Mouse (Mus musculus): ENCODE data around the gene Gtf3c1. TPM values are rescaled to one million over a fixed set of nuclear protein-coding genes. Genes with fewer than 3 reads are reported as not detected.

Gene Gtf3c1
- polyA plus RNA-seq, 1 experiment from 2014 or later, result 37.0 TPM

DNA sequence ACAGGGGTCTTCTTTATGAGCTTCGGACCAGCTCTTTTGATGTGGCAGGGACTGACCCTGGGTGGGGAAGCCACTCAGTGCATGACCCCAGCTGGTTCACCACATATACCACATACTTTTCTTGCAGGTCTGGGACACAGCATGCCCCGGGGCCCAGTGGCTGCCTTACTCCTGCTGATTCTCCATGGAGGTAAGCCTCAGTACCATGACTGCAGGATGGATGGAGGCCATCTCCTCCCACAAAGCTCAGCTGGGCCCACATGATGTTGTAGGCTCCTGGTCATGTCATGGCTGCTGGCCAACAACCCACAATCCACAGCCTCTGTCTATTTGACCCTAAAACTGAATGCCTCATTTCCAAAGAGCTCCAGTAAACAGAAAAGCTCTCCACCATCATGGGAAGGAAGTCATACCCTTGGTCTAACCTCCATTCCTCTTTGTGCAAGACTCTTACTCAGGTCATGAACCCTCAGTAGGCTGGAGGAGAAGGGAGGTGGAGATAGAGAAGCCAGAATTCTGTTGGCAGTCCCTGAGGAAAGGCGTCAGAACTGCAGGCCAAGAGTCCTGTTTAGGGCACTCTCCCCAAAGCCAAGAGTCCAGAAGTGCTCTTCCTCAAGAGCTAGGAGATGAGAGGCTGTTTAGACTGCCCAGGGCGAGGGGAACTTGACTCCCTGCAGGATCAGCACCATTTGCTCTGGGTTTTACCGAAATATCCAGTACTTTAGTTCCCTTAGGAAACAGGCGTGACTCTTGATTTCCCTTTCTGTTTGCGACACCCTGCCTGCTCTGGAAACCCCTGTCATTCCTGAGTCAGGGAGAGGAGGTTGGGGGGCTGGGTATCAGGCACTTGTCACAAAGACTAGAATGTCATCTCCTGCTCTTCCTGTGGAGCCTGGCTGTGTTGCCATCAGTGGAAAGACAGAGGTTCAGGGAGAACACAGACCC lies 84.6 kb downstream of the Gtf3c1 start:
- ATAC-seq (ENCODE audit: insufficient read depth) (no peak; the same call in 1 of the 2 replicates), DNase-seq (no peak)
- H3K27ac ChIP-seq (ENCODE audit: low read depth), result no peak overlapping the region
- H3K9me3 ChIP-seq (ENCODE audit: low read depth, low read length), result no peaks in the 10 kb centered on the region
- no peak overlapping the region for H3K4me2 ChIP-seq
- TF ChIP-seq CTCF (IDR thresholded peaks at IDR 0.05; ENCODE audit: low read depth), result no peak
- no peaks in the 10 kb centered on the region for H3K36me3 ChIP-seq (ENCODE audit: insufficient read depth)
- peaks cover 3% of the 10 kb centered on the region; the same call in 1 of the 2 replicates for H3K4me1 ChIP-seq (ENCODE audit: insufficient read depth)
- WGBS, result 54% methylated on average over 7 of the region's 7 CpGs
- no peak overlapping the region for H3K9ac ChIP-seq
- H3K4me3 ChIP-seq (ENCODE audit: low read depth, low read length), result no peak overlapping the region
- H3K27me3 ChIP-seq (ENCODE audit: insufficient read depth, low read length), result no peaks in the 10 kb centered on the region

DNA sequence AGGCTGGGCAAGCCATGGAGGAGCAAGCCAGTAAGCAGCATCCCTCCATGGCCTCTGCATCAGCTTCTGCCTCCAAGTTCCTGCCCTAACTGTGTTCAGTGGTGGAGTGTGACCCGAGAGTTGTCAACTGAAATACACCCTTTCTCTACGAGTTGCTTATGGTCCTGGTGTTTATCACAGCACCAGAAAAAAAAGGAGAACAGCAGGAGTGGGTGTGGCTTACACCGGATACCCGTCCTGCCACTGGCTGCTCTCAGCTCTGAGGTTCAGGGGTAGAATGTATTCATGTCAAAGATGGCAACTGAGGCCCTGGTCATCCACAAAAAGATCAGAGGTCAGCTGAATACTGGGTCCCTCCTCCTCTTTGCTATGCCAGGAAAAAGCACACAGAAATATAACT lies 87.5 kb downstream of the Gtf3c1 start:
- Histone ChIP-seq H3K36me3 (ENCODE audit: insufficient read depth) (no peaks in the 10 kb centered on the region), H3K4me2 (no peak overlapping the region), H3K4me3 (ENCODE audit: low read depth, low read length) (no peak overlapping the region), H3K27me3 (ENCODE audit: insufficient read depth, low read length) (no peaks in the 10 kb centered on the region), H3K27ac (ENCODE audit: low read depth) (no peak overlapping the region), H3K9ac (no peak overlapping the region), H3K9me3 (ENCODE audit: low read depth, low read length) (no peaks in the 10 kb centered on the region), H3K4me1 (ENCODE audit: insufficient read depth) (peaks cover 3% of the 10 kb centered on the region; the same call in 1 of the 2 replicates)
- WGBS, result 71% methylated on average over 4 of the region's 4 CpGs
- no peak for TF ChIP-seq CTCF (IDR thresholded peaks at IDR 0.05; ENCODE audit: low read depth)
- ATAC-seq (ENCODE audit: insufficient read depth), result no peak
- no peak for DNase-seq

DNA sequence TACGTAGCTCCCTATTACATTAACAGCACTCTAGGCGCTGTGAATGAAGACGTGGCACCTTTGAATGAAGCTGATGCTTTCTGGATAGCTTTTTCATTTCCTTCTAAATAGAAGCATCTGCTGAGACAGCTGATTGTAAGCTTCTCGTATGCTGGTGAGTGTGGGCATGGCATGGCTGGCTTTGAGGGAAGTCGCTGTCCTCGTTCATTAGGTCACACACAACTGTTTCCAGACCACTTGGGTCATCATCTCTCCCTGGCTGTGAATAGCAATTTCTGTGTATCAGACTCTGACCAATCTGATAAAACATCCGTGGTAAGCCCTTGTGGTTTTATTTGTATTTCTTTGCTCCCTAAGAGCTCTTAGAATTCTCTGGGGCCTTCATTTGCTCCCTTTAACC lies 89.6 kb downstream of the Gtf3c1 start:
- peaks cover 1% of the 10 kb centered on the region; the same call in 1 of the 2 replicates for H3K4me1 ChIP-seq (ENCODE audit: insufficient read depth)
- 72% methylated on average over 7 of the region's 7 CpGs for WGBS
- no peak overlapping the region for H3K4me2 ChIP-seq
- no peak for TF ChIP-seq CTCF (IDR thresholded peaks at IDR 0.05; ENCODE audit: low read depth)
- DNase-seq, result no peak
- H3K9ac ChIP-seq, result no peak overlapping the region
- no peaks in the 10 kb centered on the region for H3K36me3 ChIP-seq (ENCODE audit: insufficient read depth)
- no peak for ATAC-seq (ENCODE audit: insufficient read depth)
- no peaks in the 10 kb centered on the region for H3K27me3 ChIP-seq (ENCODE audit: insufficient read depth, low read length)
- H3K9me3 ChIP-seq (ENCODE audit: low read depth, low read length), result no peaks in the 10 kb centered on the region
- no peak overlapping the region for H3K4me3 ChIP-seq (ENCODE audit: low read depth, low read length)
- no peak overlapping the region for H3K27ac ChIP-seq (ENCODE audit: low read depth)

DNA sequence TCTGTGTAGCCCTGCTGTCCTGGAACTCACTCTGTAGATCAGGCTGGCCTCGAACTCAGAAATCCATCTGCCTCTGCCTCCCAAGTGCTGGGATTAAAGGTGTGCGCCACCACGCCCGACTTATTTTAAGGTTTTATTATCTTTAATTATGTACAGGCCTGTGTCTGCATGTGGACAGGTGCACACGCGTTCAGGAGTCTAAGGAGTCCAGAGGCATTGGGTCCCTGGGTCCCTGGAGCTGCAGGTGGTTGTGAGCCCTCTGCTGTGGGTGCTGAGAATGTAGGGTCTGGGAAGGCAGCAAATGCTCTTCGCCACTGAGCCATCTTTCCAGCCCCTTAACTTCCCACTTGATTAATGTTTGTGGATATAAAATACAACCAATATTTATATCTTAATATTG lies 92.1 kb downstream of the Gtf3c1 start:
- Histone ChIP-seq H3K27me3 (ENCODE audit: insufficient read depth, low read length) (no peaks in the 10 kb centered on the region), H3K4me2 (no peak overlapping the region), H3K9ac (no peak overlapping the region), H3K4me3 (ENCODE audit: low read depth, low read length) (no peak overlapping the region), H3K4me1 (ENCODE audit: insufficient read depth) (no peaks in the 10 kb centered on the region), H3K9me3 (ENCODE audit: low read depth, low read length) (no peaks in the 10 kb centered on the region), H3K27ac (ENCODE audit: low read depth) (no peak overlapping the region), H3K36me3 (ENCODE audit: insufficient read depth) (no peaks in the 10 kb centered on the region)
- 82% methylated on average over 7 of the region's 7 CpGs for WGBS
- no peak for DNase-seq
- TF ChIP-seq CTCF (IDR thresholded peaks at IDR 0.05; ENCODE audit: low read depth), result no peak
- no peak for ATAC-seq (ENCODE audit: insufficient read depth)

DNA sequence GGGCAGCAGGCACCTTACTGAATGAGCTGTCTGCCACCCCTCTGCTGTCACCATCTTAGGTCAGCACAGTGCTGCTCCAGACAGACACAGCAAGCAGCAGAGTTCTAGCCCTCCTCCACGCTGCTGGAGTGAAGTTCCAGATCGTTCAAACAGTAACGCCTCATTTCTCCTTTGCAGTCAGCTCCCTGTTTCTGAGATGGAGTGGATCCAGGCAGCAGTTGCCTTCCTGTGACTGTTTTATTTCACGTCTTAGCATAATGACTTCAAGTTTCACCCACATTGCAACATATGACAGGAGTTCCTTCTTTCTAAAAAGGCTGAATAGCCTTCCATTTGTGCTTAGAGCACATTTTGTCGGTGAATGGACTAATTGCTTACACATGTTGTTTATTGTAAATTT lies 94.0 kb downstream of the Gtf3c1 start:
- DNase-seq, result no peak
- no peaks in the 10 kb centered on the region for H3K36me3 ChIP-seq (ENCODE audit: insufficient read depth)
- no peaks in the 10 kb centered on the region for H3K27me3 ChIP-seq (ENCODE audit: insufficient read depth, low read length)
- no peaks in the 10 kb centered on the region for H3K9me3 ChIP-seq (ENCODE audit: low read depth, low read length)
- WGBS, result 64% methylated on average over 5 of the region's 5 CpGs
- ATAC-seq (ENCODE audit: insufficient read depth), result no peak
- H3K27ac ChIP-seq (ENCODE audit: low read depth), result no peak overlapping the region
- H3K4me1 ChIP-seq (ENCODE audit: insufficient read depth), result no peaks in the 10 kb centered on the region
- no peak for TF ChIP-seq CTCF (IDR thresholded peaks at IDR 0.05; ENCODE audit: low read depth)
- no peak overlapping the region for H3K4me2 ChIP-seq
- H3K4me3 ChIP-seq (ENCODE audit: low read depth, low read length), result no peak overlapping the region
- H3K9ac ChIP-seq, result no peak overlapping the region

DNA sequence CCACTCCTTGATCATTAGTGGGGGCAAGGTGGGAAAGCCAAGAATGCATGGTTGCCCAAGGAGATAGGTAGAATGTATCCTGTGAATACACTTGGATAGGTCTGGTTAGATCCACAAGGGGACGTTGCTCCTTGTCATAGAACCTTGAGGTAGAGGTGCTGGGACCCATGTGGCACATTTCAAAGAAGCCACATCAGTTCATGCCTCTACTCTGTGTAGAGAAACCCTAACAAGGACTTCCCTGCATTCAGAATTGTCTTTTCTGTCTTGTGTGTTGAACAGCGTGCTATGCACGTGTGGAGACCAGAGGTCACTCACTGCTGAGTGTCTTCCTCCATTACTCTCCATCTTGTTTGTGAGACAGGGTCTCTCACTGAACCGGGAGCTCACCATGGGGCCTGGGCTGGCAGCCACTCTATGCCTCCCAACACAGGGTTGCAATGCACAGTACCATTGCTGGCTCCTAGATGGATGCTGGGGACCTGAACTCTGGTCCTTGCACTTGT lies 99.3 kb downstream of the Gtf3c1 start:
- WGBS, result 78% methylated on average over 4 of the region's 4 CpGs
- no peaks in the 10 kb centered on the region for H3K9me3 ChIP-seq (ENCODE audit: low read depth, low read length)

DNA sequence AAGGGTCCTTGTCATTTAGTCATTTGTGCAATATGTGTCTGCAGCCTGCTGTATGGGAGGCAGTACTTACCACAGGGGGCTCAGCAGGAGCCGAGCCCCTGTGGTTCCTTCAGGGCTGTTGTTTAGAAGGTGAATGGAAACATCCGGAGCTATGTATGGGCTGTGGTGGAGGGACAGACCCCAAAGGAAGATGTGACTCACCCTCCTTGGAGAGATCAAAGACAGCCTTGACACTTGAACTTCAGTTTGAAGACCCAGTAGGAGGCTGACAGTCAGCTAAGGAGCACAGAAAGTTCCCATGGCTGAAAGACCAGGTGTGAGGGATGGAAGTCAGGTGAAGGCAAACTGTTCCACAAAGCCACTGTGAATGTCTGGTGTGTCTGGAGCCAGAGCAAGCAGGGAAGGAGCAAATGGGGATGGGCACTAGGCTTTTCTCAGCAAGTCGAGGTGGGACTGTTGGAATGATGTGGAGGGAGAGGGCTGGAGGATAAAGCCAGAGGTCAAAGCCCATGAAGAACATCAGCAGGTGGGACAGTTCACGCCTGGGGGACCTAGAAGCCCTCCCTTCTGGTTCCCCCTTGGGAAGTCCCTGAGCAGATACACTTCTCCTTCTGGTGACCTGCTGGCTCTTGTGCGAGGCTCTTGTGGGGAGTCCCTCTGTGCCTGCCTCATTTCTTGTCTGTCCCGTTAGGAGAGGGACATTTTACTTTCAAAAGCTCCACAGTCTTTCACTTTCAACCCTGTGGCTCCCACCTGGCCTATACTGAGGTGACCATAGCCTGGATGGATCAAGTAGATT lies 100.0 kb downstream of the Gtf3c1 start:
- no peak overlapping the region for H3K9ac ChIP-seq
- H3K4me1 ChIP-seq (ENCODE audit: insufficient read depth), result no peaks in the 10 kb centered on the region
- H3K9me3 ChIP-seq (ENCODE audit: low read depth, low read length), result no peaks in the 10 kb centered on the region
- H3K36me3 ChIP-seq (ENCODE audit: insufficient read depth), result no peaks in the 10 kb centered on the region
- H3K27ac ChIP-seq (ENCODE audit: low read depth), result no peak overlapping the region
- no peak overlapping the region for H3K4me2 ChIP-seq
- DNase-seq (no peak), ATAC-seq (ENCODE audit: insufficient read depth) (no peak)
- no peak overlapping the region for H3K4me3 ChIP-seq (ENCODE audit: low read depth, low read length)
- 55% methylated on average over 6 of the region's 6 CpGs for WGBS
- no peak for TF ChIP-seq CTCF (IDR thresholded peaks at IDR 0.05; ENCODE audit: low read depth)
- no peaks in the 10 kb centered on the region for H3K27me3 ChIP-seq (ENCODE audit: insufficient read depth, low read length)

More for the DNA sequence above, 99.3 kb downstream of the Gtf3c1 start:
- Histone ChIP-seq H3K4me3 (ENCODE audit: low read depth, low read length) (no peak overlapping the region), H3K9ac (no peak overlapping the region), H3K27me3 (ENCODE audit: insufficient read depth, low read length) (no peaks in the 10 kb centered on the region), H3K36me3 (ENCODE audit: insufficient read depth) (no peaks in the 10 kb centered on the region), H3K27ac (ENCODE audit: low read depth) (no peak overlapping the region), H3K4me1 (ENCODE audit: insufficient read depth) (no peaks in the 10 kb centered on the region), H3K4me2 (no peak overlapping the region)
- no peak for ATAC-seq (ENCODE audit: insufficient read depth)
- TF ChIP-seq CTCF (IDR thresholded peaks at IDR 0.05; ENCODE audit: low read depth), result no peak
- DNase-seq, result no peak
